Mouse (Mus musculus): ENCODE results near the gene Lrrc4c.

Gene Lrrc4c

GRCm38 (mm10) chr2:96573755-96574154 lies 255.8 kb downstream of the Lrrc4c start:
- no peak for DNase-seq

- no peak for DNase-seq
These were observed 259.7 kb downstream of the Lrrc4c start for GRCm38 (mm10) chr2:96577701-96578100.

DNA sequence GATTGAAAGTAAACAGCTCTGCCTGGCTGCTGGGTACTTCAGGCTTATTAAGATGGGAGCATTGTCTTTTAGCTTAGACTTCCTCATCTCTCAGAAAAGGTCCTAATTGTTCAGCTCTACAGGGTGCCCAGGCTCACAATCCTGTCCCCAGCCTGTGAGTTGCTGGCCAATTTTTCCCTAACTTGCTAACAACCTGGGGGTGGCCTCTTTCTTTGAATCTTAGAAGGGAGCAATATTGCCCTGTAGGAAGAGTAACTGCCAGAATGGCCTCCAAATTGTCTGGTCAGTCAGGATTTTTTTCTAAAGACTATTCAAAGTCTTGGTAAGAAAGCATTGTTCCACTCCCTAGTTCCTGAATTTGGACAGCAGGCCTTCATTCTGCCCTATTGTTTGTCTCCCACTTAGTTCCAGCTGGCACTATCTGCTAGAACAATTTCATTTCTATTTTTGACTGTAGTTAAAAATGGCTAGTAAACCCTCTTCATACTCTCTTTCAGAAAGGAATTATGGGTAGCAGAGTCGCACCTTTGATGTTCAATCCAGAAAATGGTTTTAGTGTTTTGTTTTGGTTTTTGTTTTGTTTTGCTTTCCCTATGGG lies 262.3 kb downstream of the Lrrc4c start:
- no peak for DNase-seq

GRCm38 (mm10) chr2:96585665-96586064 lies 267.7 kb downstream of the Lrrc4c start:
- DNase-seq = peak; percentile 79

DNA sequence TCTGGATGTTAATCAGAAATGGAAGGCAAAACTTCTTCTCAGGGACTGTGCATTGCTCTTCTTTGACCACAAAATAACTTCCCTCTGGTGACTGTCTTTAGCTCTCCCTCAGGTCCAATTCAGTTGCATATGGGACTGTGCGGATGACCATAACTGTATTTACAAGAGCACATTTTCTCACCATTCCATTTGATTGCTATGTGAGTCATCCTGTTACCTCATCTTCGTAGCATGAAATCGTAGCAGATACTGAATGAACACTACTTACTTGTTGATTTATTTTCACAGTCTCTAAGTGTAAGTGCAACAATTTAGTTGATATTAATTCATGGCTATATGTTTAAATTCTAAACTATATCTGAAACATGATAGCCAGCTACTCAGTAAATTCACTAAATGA lies 286.8 kb downstream of the Lrrc4c start:
- no peak for DNase-seq

GRCm38 (mm10) chr2:96614121-96614520 lies 296.2 kb downstream of the Lrrc4c start:
- no peak for DNase-seq

DNA sequence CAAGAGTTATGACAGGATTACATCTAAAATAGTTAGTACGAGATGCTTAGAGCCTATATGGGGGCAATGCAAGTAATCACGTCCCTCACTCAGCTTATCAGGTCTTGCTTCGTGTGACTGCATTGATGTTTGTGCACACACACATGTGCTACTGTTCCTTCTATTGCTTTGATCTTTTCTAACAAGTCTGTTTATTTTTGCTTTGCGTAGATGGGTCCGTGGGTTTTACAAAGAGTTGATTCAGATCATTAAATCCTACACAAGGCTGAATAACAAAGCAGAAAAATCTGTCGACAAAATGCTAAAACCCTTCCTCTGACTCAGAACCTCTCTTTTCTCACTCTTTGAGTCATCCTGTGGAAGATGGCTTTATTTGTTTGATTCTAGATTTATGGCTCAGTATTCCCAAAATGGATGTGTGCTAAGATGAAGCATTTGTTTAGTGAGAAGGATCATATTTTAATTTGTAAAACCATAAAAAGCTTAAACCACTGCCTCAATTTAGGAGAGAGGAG lies 300.8 kb downstream of the Lrrc4c start:
- DNase-seq = peak; percentile 60

GRCm38 (mm10) chr2:96667113-96667512 lies 349.1 kb downstream of the Lrrc4c start:
- no peak for DNase-seq

- no peak for DNase-seq
These were observed 363.8 kb downstream of the Lrrc4c start for GRCm38 (mm10) chr2:96681806-96682205.

GRCm38 (mm10) chr2:96685328-96685727 lies 367.4 kb downstream of the Lrrc4c start:
- no peak for DNase-seq

GRCm38 (mm10) chr2:96705004-96705403 lies 387.0 kb downstream of the Lrrc4c start:
- no peak for DNase-seq

DNA sequence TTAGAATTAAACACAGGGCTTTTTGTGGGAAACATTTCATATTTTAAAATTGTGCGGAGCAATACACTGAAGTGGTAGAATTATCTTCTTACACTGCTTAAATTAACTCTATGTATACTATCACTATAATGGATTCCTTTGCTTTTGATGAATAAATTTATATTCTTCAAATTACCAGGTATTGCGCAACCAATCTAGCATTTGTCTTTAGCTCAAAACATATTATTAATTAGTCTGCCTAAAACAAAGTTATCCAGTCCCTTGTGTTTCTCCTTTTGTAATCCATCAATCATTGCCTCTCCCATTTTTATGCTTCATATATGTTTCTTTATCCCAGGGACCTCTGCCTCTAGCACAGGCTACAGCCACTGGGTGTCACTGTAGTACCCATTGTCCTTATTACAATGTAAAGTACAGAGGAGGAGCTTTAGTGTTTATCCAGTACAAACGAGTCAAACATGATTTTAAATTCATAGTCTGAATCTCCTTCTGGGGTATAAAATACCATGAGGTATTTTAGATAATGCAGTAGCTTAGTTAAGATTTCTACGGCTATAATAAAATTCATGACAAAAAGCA lies 389.9 kb downstream of the Lrrc4c start:
- DNase-seq = no peak

DNA sequence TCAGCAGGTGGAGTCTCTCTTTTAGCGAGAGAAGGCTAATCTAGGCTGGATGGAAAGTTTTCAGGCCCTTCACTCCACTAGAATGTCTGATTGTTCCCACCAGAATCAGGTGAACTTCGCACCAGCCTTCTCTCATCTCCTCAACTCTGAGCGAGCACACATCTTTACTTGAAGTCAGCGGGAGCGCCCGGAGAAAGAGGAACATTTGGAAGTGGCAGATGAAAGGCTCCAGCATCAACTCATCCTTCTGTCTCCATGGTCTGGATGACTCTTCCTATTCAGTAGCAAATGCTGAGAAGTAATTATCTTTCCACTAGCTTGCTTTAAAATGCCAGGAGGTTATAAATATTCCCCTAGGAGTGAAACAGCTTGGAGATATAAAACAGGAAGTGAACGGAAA lies 396.6 kb downstream of the Lrrc4c start:
- DNase-seq = peak; percentile 41

GRCm38 (mm10) chr2:96717353-96717752 lies 399.4 kb downstream of the Lrrc4c start:
- DNase-seq = peak; percentile 41

- no peak for DNase-seq
These were observed 405.4 kb downstream of the Lrrc4c start for GRCm38 (mm10) chr2:96723395-96723794.

GRCm38 (mm10) chr2:96736081-96736480 lies 418.1 kb downstream of the Lrrc4c start:
- no peak for DNase-seq

DNA sequence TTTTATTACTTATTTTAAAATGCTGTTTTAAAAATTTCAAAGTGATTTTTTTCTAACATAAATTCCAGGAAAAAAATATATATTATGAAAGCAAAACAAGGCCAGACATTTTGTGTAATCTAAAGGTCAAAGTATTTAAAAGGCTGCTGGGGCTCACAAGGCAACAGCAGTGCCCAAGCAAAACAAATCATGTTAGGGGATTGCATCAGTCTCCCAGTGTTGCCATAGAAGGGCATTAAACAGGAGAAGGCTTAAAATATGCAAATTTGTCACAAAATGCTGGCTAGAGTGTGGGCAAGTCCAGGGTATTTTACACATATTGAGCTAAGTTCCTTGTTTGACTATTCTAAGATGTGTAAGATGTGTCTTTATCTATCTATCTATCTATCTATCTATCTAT lies 437.1 kb downstream of the Lrrc4c start:
- no peak for DNase-seq

DNA sequence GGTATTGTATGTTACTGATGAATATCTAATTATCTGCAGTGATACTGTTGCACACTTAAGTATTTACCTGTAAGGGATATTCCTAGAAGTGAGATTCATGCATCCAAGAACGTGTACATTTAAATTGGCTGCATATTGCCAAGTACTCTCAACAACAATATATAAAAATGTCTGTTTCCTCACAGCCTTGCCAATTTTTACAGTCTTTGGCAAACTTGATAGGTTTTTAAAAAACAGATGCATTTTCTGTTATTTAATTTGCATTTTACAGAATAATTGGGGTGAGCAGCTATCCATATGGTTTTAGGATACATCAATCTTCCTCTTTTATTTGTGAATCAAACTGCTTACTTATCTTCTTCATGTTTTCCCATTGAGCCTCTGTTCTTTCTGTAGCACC lies 439.7 kb downstream of the Lrrc4c start:
- no peak for DNase-seq

- peak; percentile 36 for DNase-seq
These were observed 445.6 kb downstream of the Lrrc4c start for GRCm38 (mm10) chr2:96763538-96763937.

DNA sequence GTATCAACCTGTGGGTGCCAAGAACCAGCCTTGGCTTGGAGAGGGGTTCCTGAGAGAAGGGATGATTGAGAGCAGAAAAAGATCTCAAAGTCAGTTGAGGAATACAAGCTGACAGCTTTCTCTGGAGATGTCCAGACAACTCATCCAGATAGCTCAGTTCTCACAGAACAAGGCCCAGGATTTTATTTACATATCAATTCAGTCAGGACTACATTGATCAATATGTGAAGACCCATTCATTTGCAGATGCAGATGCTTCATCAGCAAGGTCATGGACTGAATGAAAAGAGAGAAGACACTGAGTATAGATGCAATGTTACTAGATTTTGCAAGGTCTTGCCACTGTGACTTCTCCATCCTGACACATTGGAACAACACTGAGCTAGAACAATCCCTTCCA lies 457.4 kb downstream of the Lrrc4c start:
- DNase-seq = no peak

DNA sequence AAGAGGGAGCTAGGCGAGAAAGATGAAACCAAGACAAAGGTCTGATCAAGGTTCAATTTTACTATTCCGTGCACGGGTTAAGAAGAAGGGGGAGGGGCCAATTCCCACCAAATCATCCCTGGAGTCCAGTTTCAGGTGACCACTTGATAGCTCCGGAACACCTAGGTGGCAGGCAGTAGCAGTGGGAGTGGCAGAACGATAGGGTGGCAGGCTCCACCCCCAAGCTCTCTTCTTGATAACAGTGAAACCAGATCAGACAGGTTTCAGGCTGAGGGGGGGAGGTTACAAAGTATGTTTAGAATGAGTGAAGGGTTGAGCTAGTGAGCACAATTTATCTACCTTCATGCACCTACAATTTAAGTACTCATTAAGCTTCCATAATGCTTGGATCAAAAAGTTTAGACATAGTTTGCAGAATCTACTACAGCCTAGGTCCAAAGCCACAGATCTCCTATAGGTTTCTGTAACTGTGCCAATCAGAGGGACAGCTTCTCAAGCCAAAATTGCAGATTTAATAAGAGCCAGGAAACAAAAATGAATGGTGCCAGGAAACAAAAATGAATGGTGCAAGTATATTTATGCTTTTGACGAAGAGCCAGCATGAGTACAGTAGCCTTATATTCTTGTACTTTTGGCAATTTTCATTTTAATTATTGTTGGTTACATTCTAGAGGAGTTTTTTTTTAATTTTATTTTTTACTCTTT lies 478.9 kb downstream of the Lrrc4c start:
- DNase-seq = no peak

DNA sequence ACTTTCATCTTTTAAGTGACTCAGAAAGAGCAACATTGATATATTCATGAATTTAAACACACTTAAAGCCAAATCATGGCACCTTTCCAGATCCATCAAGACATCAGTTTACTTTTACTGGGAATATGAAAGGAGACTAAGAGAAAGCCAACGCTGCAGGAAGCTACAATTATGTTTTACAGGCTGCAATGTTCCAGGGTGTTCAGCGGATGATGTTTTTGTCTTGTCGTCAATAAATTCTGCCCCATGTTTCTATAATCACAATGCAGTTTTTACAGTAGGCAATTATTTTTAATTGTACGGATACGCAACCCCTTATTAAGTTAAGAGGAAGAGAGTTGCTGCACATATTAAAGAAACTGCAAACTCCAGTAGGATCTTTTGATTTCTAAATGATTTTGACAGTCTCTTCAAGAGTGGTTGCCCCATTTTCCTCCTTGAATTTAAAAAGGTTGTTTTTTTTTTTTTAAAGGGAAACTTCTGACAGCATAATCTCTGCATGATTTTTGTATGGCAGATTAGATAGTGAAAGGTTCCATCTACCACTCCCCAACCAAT lies 532.9 kb downstream of the Lrrc4c start:
- DNase-seq = no peak

- no peak for DNase-seq
These were observed 535.8 kb downstream of the Lrrc4c start for GRCm38 (mm10) chr2:96853797-96854196.

DNA sequence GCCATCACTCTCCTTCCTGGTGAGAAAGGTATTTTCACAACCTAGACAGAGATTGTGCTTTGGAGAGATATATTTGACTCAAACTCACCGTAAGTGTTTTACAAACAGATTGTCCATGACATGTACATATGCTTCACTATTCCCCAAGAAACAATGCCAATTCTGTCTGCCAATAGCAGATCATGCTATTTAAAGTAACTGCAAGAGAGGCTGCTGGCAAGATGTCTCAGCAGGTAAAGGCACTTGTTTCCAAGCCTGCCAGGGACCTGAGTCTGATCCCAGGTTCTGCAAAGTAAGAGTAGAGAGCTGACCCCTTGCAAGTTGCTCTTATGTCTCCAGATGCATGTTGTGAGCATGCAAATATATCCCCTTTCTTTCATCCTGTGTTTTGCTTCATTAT lies 558.1 kb downstream of the Lrrc4c start:
- DNase-seq = no peak

Measured in layer of hippocampus, adult 9-11 months (tissue).